Mouse (Mus musculus) kidney, adult 2 months (tissue): ENCODE results near the gene Zfp775.

Experiments used
- CTCF ChIP-seq: fragments of 200-500 bp; conservative IDR thresholded peaks from 2 replicates; pipeline ENCODE4 v1.5.1; 2011; ENCODE audit warnings: low read depth, mild to moderate bottlenecking, control low read depth, low read length, moderate library complexity, mixed read lengths; ENCODE audit not compliant: insufficient read depth, insufficient read length
- POLR2A ChIP-seq: fragments of 200-500 bp; IDR thresholded peaks from one replicate; pipeline ENCODE4 v1.6.1; 2011; ENCODE audit warnings: low read depth, low read length, control low read depth

DNA sequence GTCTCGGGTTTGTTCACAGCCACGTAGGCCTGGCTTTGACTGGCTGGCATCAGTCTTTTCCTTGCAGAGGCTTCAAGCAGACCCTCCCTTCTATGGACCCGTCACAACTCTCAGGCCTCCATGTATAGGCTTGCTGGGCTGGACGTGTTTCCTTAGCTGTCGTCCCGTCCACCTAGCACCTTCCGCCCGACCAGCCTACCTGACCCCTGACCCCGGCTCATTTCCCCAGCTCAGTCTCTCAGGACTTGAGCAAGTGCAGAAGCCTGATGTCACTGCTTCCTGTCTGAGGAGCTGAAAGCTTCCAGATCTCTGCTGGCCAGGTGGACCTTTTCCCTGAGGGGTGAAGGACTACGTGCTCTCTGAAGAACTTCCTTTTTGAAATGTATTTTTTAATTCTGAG lies 28.6 kb upstream of the Zfp775 start:
- TF ChIP-seq POLR2A (no peak), CTCF (no peak)
